Mouse (Mus musculus): ENCODE measurements around the gene Slc25a36.

The Slc25a36 gene

GRCm38 (mm10) chr9:97041633-97042032 lies 69.3 kb downstream of the Slc25a36 start:
- no peak for DNase-seq (ENCODE audit: low spot score in 2 of 2)

- DNase-seq (ENCODE audit: low spot score in 2 of 2) = no peak
These were observed 72.9 kb downstream of the Slc25a36 start for GRCm38 (mm10) chr9:97038010-97038409.

- no peak for DNase-seq (ENCODE audit: low spot score in 2 of 2)
These were observed 74.3 kb downstream of the Slc25a36 start for GRCm38 (mm10) chr9:97036656-97037055.

GRCm38 (mm10) chr9:97027361-97027760 lies 83.6 kb downstream of the Slc25a36 start:
- DNase-seq (ENCODE audit: low spot score in 2 of 2) = no peak

GRCm38 (mm10) chr9:97026006-97026405 lies 85.0 kb downstream of the Slc25a36 start:
- DNase-seq (ENCODE audit: low spot score in 2 of 2) = no peak
